Mouse (Mus musculus) ES-E14 (cell line): ENCODE measurements around the gene Gm21983.

Experiments used
- HCFC1 ChIP-seq: IDR thresholded peaks from 2 replicates; pipeline ENCODE4 v1.6.1; 2012; ENCODE audit warnings: low read length, inconsistent platforms, borderline replicate concordance; ENCODE audit not compliant: insufficient read depth
- ZNF384 ChIP-seq: IDR thresholded peaks from 2 replicates; pipeline ENCODE4 v1.6.1; 2012; ENCODE audit warnings: low read depth, low read length, inconsistent platforms

DNA sequence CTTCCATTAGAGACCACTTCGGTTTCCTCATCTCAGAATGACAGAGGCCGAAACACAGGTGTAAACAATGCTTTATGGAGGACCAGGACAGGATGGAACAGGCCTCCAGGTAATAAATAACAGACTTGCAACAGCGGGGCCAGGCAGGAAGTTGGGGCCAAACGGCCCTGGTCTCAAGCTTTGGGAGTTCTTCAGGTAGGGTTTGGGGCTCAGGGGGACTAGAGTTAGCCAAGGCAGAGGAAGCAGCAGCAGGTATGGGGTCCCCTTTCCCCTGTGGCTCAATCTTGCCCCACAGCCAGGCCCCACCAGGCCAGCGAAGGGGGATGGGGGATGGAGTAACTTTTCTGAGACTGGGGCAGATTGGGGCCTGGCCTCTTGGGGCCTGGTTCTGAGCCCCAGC lies 12.5 kb downstream of the Gm21983 start:
- no peak for TF ChIP-seq HCFC1
- no peak for TF ChIP-seq ZNF384
